Mouse (Mus musculus) thymus, postnatal 14 days (tissue): ENCODE measurements at regions not wholly inside any gene's neighbourhood (a gene's known extent, or its start where the extent isn't known, plus 50 kb on each side); places are given as distances from the start of the nearest gene placed in this dataset.

Experiments
- DNase-seq: peaks from one replicate; pipeline ENCODE4 v3.0.0; 2021

DNA sequence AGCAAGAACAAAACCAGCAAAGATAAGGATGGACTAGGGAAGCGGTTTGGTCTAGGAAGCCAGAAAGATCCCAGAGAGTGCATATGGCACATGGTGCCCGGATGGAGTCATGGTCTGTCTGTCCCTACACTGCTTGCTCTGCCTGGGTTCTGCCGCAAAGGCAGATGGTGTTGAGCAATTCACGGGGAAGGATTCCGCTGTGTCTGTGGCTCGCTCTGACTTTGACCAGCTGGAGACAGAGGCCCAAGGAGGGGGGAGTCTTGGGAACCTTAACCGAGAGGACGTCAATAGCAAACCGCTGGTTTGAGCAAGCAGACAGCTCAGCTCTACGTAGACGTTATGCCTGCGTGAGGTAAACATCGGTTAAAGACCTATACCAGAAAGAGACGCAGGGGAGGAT, 357.7 kb upstream of the Tbx3 start:
- DNase-seq = no peak

DNA sequence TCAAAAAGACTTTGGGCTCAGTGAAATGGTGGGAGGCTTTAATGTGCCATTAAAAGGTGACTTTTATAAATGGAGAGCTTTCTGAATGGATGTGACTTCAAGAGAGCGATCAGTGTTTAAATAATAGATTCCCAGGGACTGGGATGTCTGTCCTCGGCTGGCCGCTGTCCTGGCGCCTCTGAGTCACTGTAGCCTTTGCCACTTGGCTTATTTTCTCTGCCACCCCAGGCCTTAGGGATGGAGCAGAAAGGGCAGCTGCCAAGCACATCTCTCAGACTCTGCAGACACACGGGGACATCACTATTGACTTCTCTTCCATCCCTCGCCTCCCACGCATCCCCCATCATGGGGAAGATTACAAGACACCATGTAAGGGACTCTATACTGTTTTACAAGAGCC, 355.3 kb upstream of the Tbx3 start:
- DNase-seq = no peak

DNA sequence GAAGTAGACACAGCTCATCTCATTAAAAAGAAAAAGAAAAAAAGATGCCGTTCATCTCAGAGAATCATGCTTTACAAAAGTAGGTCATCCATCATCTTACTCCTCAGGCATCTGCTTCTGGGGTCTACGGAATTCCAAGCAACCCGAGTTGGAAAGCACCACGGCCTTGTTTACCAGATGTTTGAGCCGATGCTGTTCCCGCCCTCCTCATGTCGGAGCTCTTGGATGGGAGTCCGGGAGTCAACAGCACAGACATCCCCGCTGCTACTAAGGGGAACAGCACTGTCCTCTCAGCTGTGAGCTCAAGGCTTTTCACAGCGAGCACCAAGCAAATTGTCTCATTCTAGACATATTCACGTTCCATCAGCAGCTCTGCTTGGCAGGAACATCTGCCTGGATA, 352.9 kb upstream of the Tbx3 start:
- DNase-seq = no peak

DNA sequence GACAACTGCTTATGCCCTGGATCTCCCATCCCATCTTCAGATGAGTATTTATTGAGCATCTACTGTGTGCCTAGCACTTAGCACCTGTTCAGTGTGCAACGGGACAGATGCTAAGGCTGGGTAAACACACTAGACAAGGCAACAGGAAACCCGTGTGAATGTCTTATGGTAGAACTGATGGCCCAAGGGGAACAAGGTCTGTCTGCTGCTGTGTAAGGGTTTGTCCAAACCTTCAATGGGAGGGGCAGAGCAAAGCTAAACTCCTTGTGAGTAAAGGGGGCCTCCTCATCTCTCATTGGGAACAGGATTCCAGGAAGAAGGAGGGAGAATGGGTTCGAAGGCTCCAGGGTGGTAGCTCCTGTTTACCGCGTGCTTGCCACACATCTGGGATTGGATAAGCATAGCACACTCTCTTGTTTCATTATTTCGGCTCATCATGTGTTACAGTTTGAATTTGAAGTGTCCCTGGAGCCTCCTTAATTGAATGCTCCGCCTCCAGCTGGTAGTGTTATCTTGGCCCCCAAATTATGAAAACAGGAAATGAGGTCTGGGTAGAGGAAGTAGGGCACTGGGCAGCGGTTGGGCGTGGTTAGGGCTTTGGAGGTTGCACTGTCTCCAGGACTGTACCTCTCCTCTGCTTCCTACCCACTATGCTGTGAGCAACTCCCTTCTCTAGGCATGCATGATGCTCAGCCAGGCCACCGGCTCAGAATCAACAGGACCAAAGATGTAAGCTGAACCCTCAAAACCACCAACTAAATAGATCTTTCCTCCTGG, 348.9 kb upstream of the Tbx3 start:
- DNase-seq = no peak

DNA sequence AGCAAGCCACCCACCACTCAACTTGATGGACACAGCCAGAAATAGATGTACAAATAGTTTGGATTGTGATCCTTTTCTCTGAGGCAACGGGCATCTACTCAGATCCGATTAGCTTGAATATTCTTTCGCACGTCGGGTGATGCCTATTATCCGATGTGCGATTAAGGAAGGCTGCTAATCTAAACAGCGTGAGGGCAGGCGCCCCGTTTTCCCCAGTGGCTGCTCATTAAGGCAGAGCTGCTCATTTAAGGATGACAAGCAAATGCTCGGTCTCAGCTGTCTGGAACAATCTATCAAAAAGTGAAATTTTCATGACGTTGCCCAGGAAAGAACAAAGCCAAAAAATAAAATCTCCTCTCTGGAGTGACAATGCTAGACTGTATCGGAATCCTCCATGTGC, 348.1 kb upstream of the Tbx3 start:
- DNase-seq = no peak

DNA sequence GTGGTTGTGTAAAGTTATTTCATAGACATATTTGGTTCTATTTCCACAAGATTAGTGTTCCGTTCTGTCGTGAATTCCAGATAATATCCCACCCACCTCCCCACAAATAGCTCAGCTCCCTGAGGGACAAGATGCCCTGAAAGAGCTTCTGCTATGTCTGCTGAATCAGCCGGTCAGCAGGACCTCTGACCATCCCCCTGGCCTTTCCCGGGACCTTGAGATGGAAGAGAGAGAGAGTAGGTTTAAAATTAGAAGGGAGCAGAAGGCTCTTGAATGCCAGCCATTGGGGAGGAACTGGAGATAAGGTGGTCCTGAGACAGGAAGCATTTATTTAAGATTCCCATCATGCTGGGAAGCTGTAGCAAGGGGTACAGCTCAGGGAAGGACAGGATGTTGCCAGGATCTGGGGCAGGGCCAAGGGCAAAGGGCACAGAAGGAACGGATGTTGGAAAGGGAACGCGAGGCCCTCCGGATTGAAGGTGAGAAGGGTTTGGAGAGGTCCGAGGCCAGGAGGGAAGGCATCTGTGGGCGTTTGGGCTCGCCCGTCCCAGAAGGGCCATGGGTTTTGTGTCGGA, 344.7 kb upstream of the Tbx3 start:
- no peak for DNase-seq

DNA sequence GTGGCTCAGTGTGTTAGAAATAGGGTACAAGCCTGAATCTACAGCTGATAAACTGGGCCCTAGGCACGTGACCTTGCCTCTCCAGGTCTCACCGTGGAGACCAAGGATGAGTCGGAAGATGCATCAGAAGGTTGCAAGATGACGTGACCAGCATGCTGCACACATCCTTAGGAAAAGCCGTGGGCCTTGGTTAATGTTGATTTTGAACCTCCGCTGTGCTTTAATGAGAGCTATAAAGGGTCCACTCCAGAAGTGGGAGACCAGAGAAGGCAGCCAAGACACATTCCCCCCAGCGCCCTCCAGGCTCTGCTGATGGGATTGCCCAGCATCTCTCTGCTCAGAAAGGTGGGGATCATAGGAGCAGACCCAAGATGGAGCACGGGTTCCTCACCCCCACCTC, 343.6 kb upstream of the Tbx3 start:
- DNase-seq = no peak

DNA sequence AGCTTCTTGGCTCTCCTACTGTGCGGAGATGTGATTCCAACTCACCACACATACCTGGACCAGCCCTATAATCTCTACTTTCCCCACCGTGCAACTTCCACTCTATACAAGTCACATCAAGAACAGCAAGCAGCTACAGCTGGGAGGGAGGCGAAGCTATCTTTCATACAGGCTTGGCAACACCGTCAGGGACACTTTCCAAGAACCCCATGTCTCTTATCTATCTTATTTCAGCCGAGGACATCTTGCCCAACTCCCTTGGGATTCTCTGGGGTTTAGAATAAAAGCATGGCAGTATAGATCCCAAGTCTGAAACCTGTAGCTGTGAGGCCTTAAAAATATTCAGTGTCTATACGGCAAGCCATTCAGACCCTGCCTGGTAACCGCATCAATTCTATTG, 341.5 kb upstream of the Tbx3 start:
- no peak for DNase-seq

DNA sequence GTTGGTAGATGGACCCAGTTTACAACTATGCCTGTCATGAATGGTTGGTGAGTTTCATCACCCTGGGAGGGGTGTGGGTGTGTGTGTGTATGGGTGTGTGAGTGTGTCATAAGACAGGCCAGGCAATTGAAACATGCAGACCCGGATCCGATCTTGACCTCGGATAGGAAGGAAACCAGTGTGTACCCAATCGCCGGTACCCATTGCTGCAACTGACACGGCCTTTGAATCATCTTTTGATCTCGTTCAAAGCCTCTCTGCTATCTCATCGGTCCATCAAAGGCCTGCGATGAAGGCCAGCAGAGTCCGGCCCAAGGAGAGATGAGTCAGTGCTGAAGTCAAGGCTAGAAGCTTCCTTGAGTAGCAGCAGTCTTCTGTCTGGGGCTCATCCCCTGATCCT, 341.1 kb upstream of the Tbx3 start:
- DNase-seq = no peak

DNA sequence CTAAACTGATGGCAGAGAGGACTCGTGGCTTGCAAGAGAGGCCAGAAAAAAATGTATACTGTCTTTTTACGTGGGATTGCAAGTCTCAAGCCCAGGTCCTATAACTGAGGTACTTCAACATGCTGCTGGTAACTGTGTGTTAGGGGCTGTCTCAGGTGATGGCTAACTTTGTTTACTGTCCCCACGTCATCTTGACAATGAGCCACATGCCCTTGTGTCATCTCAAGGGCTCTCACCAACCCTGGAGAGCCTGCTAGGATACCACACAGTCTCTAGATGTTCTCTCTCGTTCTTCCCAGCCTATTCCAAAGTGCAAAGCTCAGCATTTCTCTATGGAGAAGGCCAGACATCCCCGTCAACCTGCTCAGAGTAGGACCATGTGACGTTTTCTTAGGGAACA, 340.6 kb upstream of the Tbx3 start:
- DNase-seq = no peak

DNA sequence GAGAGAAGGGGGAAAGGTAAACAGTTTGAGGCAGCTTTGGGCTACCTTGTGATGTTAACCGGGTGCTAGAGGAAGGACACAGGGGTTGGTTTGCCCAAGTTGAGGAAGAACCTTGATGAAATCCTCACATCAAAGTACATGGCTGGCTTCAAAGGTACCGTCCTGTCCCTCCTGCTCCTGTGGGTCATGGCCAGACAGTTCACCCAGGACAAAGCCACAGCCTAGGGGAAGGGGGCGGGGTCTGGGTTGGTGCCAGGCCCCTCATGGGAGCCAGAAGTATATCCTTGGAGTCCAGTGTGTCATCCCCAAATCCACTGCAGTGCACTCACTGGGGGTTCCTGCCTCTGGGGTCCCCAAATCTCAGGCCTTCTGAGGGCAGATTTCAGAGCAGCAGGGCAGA, 339.0 kb upstream of the Tbx3 start:
- DNase-seq = no peak

DNA sequence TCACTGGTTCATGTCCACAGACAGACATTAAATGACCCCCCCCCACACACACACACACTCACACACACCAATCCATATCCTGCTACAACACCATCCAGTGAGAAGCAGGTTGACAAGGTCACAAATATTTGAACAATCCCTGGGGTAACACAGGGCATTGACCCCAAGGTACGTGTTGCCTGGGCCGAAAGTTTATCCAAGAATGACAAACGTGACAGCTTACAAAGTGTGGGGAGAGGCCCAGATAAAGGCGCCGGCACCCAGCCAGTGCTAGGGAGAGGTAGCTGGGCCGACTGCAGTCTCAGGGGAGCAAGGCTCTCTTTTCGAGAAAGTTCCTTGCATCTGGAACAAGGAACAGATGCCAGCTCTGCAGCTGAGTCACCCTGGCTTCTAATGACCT, 337.8 kb upstream of the Tbx3 start:
- no peak for DNase-seq

DNA sequence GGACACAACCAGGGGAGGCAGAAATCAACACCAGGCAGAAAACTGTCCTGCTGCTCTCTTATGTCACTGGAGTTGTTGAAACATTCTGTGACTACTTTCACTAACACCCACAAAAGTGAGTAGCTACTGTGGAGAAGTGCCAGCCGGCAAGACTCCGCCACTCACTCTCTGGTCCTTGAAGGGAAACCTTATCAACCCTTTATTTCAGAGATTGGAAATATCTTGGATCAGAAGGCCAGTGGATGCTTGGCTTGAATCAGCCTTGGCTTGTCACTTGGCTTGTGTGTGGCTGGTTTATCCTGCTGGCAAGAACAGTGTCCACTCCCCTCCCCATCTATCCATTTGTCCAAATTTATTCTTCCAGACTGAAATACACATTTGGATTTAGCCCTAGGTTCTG, 335.3 kb upstream of the Tbx3 start:
- no peak for DNase-seq

DNA sequence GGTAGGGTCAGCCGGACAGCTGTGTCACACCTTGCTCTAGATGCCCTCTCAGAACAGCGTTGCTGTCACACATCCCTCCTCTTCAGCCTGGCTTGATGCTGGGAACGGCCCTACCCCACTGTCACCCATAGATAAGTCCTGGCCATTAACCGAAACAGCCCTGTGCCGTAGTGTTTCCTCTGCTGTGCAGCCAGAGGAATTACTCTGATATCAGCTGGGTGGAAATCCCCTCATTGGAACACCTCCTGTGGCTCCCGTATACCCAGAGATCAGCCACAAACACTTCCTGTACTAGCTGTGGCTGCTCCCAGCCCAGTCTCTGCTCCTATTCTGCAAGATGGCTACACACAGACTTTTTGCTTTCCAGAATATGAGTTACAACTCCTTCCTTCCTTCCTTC, 334.5 kb upstream of the Tbx3 start:
- no peak for DNase-seq

DNA sequence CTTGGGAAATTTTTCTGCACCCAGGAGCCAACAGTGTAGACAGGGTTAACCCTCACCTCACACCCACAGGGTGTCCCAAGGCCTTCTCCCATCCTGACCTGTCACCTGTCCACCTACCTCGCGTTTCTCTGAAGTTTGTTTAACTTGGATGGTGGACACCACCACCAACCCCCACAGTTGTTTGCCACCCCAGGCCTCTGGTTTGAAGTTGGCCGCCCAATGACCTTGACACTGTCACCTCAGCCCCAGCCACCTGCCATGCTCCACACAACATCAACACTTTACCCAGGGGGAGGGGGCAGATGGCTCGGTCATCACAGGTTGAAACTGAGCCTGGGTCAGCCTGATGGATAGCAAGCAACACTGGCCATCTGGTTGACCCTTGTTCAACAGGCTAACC, 332.7 kb upstream of the Tbx3 start:
- DNase-seq = no peak

DNA sequence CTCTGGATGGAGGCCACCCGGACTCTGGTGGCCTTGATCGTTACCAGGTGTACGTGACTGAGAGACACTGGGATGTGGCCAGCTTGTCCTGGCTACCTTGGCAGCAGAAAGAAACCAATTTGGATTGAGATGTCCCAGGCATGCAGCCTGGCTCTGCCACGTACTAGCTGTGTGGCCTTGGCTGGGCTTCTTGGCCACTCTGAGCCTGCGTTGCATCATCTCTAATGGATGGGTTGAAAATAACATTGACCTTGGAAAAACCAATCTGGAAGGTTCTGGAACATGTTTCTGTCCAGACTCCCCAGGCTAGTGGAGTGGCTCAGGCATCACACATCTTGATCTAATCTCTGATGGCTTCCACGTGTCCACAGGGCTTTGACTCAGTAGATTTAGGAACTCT, 331.8 kb upstream of the Tbx3 start:
- no peak for DNase-seq

DNA sequence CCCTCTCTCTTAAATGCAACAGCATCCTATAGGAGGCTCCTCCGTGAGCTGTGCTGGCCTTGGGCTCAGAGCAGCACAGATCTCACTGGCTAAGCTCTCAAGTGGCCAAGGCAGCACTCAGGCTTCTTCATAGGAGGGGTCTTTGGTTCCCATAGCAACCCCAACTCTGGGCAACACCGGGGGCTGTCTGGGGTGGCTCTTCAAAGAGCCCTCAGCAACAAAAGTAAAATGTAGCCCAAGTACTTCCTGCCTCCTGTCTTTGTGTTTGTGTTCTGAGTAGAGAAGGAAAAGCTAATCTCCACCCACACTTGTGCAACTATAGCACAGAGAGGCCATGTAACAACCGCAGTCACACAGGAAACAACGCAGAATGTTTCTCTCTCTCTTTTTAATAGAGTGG, 322.2 kb upstream of the Tbx3 start:
- peak; percentile 60 for DNase-seq

DNA sequence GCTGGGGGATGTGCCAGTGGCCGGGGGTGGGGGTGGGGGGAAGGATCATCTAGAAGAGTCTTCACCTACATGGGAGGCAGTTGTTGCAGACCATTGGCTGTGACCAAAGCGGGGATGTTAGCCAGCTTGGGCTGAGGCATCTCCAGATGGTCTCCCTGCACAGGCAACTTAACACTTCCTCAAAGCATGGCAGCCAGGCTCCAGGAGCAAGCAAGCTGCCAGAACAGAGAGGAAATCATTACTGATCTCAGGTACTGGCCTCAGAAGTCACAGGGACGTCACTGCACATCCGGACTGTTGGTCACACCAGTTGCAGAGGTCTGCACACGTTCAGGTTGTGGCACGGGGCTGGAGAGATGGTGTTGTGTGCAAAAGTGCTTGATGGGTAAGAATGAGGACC, 321.1 kb upstream of the Tbx3 start:
- DNase-seq = peak; percentile 21

DNA sequence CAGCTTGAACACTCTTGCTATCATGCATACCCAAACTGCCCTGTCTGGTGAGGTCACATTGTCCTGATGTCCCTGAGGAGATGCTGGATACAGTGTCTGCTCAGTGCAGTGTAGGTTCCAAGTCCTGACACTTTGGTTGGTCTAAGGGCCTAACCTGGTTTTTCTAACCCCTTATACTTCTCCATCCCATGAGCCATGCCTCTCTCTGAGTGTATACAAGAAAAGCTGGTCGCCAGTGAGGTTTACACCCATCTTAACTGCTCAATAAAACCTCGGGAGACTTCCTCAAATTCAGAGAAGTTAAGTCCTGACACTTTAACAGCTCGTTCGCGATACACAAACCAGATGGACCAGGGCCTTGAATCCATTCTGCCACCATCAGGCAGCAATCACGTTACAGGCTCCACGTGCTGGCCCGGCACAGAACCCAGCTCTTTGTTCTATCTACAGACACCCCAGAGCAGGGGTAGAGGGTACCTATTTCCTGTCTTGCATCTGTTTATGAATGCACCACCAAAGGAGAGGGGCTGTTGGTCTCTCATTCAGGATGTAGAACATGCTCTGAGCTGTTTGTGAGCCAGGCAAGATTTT, 320.0 kb upstream of the Tbx3 start:
- peak; percentile 30 for DNase-seq

DNA sequence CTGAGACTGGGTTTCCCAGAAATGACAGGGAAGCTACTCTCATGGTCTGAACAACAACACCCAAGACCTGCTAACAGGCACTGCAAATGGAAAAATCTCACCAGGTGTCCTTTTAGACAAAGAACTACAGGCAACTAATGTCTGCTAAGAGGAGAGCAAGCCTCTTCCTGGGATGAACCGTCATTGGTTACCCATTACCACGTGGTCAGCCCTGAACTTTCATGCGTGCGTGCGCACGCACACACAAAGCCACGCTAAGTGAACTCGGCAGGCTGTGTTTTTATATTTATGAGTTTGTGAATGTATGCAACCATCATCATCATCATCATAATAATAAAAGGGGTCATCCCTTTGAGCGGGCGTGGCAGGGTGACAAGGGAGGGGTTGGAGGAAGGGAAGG, 315.0 kb upstream of the Tbx3 start:
- no peak for DNase-seq

DNA sequence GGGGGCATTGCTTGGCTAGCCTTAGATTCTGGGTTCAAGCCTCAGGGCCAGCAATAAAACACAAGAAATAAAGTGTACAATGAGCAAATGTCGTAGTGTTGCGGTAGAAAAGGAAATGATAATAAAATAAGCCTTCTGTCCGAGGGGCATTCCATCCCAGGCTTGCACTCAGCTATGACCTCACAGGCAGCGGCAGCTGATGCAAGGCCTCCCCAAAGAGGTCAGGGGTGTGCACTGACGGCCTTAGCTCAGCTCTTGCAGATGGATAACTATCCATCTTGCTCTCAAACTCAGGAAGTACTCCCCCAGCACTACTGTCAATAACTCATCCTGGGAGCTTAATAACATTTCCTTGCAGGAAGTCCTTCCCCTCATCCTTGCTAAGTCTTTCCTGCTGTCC, 314.4 kb upstream of the Tbx3 start:
- DNase-seq = no peak

DNA sequence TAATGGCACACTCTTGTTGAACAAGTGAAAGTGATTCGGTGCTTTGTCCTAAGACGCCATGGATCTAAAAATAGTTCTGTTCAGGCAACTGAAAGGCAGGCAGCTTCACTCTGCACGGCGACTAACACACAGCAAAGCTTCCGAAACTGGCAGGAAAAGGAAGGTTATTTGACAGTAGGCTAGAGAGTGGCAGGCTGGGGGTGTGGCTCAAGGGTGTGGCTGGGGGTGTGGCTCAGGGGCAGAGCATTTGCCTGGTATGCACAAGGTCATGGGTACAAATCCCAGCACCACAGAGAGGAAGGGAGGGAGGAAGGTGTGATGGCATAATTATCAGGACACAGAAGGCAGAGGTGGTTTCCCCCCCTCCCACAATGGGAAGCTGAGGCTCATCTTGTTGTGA, 310.8 kb upstream of the Tbx3 start:
- peak; percentile 54 for DNase-seq

DNA sequence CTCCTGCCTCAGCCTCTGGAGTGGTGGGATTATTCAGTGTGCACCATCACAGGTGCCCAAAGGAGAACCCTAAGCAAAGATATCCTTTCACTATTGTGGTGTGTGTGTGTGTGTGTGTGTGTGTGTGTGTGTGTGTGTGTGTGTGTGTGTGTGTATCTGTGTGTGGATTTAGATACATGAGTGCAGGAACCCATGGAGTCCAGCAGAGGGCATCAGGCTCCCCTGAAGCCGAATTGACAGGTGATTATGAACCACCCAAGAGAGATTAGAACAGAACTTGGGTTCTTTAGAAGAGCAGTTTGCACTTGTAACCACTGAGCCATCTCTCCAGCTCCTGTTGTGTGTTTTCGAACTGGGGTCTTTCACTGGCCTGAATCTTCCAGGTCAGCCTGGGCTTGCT, 310.1 kb upstream of the Tbx3 start:
- DNase-seq = no peak

DNA sequence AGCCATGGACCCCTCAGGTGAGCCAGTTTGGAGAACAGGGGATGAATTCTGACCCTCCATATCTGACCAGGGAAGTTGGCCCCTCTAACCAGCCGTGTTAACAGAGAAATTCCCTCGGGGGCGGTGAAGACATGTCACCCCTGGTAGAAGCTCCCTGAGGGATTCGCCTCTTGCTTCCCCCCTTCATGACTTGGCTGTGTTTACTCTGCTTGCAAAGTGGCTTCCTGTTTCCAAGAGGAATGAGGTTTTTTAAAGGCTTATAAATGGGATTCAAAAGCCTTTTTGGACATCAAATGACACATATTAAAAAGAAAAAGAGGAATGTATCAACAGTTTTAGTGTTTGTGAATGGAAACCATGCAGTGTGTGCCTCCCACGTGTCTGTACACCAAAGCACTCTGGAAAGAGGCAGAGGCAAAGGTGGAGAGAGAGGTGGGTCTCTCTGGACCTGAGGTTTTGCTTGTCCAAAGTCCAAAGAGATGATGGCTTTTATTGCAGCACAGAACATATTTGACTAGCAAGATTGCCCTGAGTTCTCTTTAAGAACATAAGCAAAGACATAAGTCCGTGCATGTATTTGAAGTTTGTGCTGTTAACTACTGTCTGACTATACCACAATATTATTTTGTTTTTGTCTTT, 308.9 kb upstream of the Tbx3 start:
- no peak for DNase-seq
